Comparison of ENCODE assay signal across 12 mouse cellular contexts in genomic region chr3:79433593-79433992, GRCm38 (mm10).
DNase-seq lines count a peak whose midpoint lies in the region; ATAC-seq and TF ChIP-seq lines count a peak whose summit lies in the region.
"Had no signal": no experiment of that assay in that cellular context is flagged by ENCODE, and none has a peak within 500 bp of the region (broad histone marks: within the 10 kb centered on the region; RNA-seq: fewer than 3 reads in every experiment).

No protein-coding gene starts in this region.

- intact Hi-C loops in left cerebral cortex, adult 2 months (cut with DNase I), result no loop called here

- no peak for TF ChIP-seq EP300 in lung, postnatal 0 days (IDR thresholded peaks at IDR 0.05)

- in situ Hi-C loops in Patski (cut with MboI; ENCODE audit: low pct_unique_long_range_greater_than_20kb), result loop anchor here (5.0 kb wide), 1 partner anchor 211 kb away; no protein-coding TSS in a partner anchor

- no peaks in the 10 kb centered on the region for H3K9me3 ChIP-seq in lung, postnatal 0 days (ENCODE audit: low read length)

- peak; percentile 39 for TF ChIP-seq CTCF in left cerebral cortex, adult 2 months (IDR thresholded peaks at IDR 0.05)
- TF ChIP-seq CTCF in Patski (IDR thresholded peaks at IDR 0.05), result peak; percentile 69
- TF ChIP-seq CTCF in lung, postnatal 0 days (IDR thresholded peaks at IDR 0.05), result peak; percentile 68

- no peaks in the 10 kb centered on the region for H3K4me1 ChIP-seq in lung, postnatal 0 days (ENCODE audit: insufficient read depth, low read depth, low read length)

- CTCF ChIA-PET in Patski (lab: Charles Lee), result interaction anchor here (0.9 to 4.2 kb wide), 8 partner anchors 10 to 231 kb away, joined by 3 to 14 read pairs (median 4); no protein-coding TSS in a partner anchor

- no peak overlapping the region for H3K4me2 ChIP-seq in lung, postnatal 0 days (replicated peaks; ENCODE audit: low read depth, low read length)

- ATAC-seq in Patski, result no peak
- no peak for ATAC-seq in lung, postnatal 0 days
- ATAC-seq: inflammation-experienced regulatory T-cells, adult 6 months had no signal

- H3K36me3 ChIP-seq in lung, postnatal 0 days (ENCODE audit: insufficient read depth, low read length), result no peaks in the 10 kb centered on the region

- H3K9ac ChIP-seq in lung, postnatal 0 days (replicated peaks; ENCODE audit: low read depth), result no peak overlapping the region

- no peaks in the 10 kb centered on the region for H3K27me3 ChIP-seq in Patski
- H3K27me3 ChIP-seq in lung, postnatal 0 days (replicated peaks; ENCODE audit: insufficient read depth, low read length), result no peaks in the 10 kb centered on the region

- H3K27ac ChIP-seq in left cerebral cortex, adult 2 months, result no peak overlapping the region
- no peak overlapping the region for H3K27ac ChIP-seq in lung, postnatal 0 days (ENCODE audit: low read length)
- H3K27ac ChIP-seq: macrophage had no signal

- peak; percentile 20 for DNase-seq in embryo, embryonic 10 days (ENCODE audit: low spot score)
- DNase-seq in embryo, embryonic 10.5 days (ENCODE audit: low spot score), result no peak
- DNase-seq in left cerebral cortex, adult 2 months (ENCODE audit: extremely low spot score in 1 of 2, low spot score in 2 of 2), result no peak
- DNase-seq in left cerebral cortex, adult 18-20 months (ENCODE audit: low spot score in 2 of 2), result no peak
- DNase-seq in Patski (ENCODE audit: low read depth, low spot score), result no peak
- DNase-seq in lung, postnatal 0 days (ENCODE audit: low spot score), result peak; percentile 34
- DNase-seq in retina, embryonic 14.5 days (ENCODE audit: low spot score), result no peak
- DNase-seq in layer of hippocampus, postnatal 10 days (ENCODE audit: low spot score in 2 of 2), result no peak
- DNase-seq: thymus, postnatal 36 days had no signal

- POLR2A ChIA-PET in Patski (lab: Charles Lee), result no interaction called here

- no peak overlapping the region for H3K4me3 ChIP-seq in left cerebral cortex, adult 2 months
- no peak overlapping the region for H3K4me3 ChIP-seq in lung, postnatal 0 days (ENCODE audit: low read depth, low read length)
- H3K4me3 ChIP-seq: myocyte had no signal

Comparison
In these comparisons a context has a peak if more than half of its experiments do, and no peak if none do; other contexts are left out.
1. DNase-seq: peak in embryo, embryonic 10 days (single experiment) and lung, postnatal 0 days (single experiment); none in embryo, embryonic 10.5 days (single experiment), left cerebral cortex, adult 2 months (0 of 2), left cerebral cortex, adult 18-20 months (0 of 2), Patski (single experiment), retina, embryonic 14.5 days (single experiment) and layer of hippocampus, postnatal 10 days (0 of 2).
2. Peak in every context shown above with its lines, with median percentiles within 50 percentile points of each other: CTCF ChIP-seq.